Mouse (Mus musculus) erythroid progenitor cell, adult 5-6 weeks (primary cell): Measurements from ENCODE around the gene Sorcs3. TPM values are rescaled to one million over a fixed set of nuclear protein-coding genes. Genes with fewer than 3 reads are reported as not detected.

ENCODE experiments used
- ATAC-seq: replicated peaks from 2 replicates; pipeline ENCODE4 v1.8.0; 2016; ENCODE audit warnings: moderate number of reproducible peaks, mild to moderate bottlenecking, moderate TSS enrichment, inconsistent platforms; ENCODE audit not compliant: poor library complexity, low FRiP score, severe bottlenecking
- total RNA-seq, 2 experiments: library from RNA; stranded (forward) in 1 of 2; stranded (reverse) in 1 of 2; fragments of 150-400 nt in 1 of 2; fragments of 186-747, 209-891 nt in 1 of 2; gene quantifications; 2 replicates each; pipeline versions ENCODE4 v1.2.3 to v1.2.4; 2015 to 2017; ENCODE audit warnings: low replicate concordance in 2 of 2

Sorcs3 gene
- total RNA-seq, 2 experiments from 2014 or later, result 0.30 TPM; not detected in 1

GRCm38 (mm10) chr19:48356806-48357205 lies 151.0 kb downstream of the Sorcs3 start:
- no peak for ATAC-seq

GRCm38 (mm10) chr19:48362167-48362566 lies 156.3 kb downstream of the Sorcs3 start:
- no peak for ATAC-seq

- ATAC-seq, result no peak
Measured at GRCm38 (mm10) chr19:48368056-48368455, 162.2 kb downstream of the Sorcs3 start.

GRCm38 (mm10) chr19:48371787-48372186 lies 166.0 kb downstream of the Sorcs3 start:
- ATAC-seq, result no peak

DNA sequence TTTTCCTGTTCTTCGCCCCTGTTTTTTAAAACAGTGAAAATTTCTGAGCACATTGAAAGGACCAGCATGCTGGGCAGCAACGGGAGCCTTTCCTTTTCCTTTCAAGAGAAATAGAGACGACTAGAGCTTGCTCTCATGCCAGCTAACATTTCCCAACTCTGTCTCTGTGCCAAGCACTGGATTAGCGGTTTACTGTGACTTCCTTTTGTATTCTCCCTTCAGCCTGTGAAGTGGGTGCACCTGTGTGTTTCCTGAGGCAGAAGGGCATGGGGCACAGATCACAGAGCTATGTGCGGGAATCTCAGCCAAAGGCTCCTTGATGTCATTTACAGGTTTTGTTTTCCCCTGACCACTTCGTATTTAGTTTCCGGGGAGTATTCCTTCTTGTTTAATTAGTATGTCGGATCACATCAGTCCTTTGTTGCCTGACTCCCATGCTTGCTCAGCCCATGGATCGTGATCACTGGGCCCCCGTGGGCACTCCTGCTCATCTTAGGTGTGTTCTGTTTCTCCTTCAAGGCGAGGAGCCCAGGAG lies 172.2 kb downstream of the Sorcs3 start:
- no peak for ATAC-seq

DNA sequence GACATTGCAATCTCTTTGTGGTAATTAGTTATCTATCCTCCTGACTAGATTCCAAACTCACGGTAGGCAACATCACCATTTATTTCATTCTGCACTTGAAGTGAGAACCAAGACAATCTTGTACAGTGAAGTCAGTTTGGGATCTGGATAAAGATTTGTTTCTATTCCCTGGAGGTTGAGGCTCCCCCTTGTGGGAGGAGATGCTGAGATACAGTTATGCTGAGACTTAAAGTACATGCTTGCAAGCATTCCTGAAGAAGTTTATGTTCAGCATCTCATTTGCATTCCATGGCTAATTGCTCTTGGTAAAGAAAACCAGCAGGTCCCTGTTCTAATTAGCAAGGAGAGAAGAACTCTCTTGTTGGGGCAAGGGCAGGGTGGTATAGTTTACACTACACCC lies 185.7 kb downstream of the Sorcs3 start:
- no peak for ATAC-seq

DNA sequence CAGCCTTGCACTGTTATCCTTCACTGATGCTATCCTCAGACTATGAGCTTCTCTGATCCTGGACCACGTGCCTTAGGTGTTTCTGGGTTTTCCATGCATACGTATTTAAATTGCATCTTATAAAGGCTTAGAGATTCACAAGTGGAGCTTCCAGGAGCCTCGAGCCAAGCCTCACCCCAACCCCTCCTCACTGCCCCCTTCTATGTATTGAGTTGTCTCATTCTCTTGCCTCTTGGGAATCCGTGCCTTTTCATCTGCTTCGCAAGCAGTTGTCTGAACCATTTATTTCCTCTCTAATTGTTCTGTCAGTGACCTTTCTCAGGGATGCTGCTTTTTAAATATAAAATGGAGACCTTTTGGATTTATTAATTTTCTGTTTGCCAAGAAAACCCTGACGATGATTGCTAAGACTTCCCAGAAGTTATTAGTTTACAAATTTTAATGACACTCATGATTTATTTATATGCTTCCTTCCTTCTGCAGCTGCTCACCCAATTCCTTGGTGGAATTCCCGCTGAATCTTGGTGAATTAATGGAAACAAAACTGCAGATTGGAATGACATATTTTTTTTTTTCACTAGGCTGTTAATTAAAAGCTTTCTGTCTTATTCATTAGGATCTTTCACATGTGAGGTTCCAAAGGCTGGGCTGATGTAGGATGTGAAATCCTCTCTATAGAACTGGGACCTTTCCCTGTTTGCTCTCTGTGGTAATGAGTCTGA lies 199.1 kb downstream of the Sorcs3 start:
- ATAC-seq, result no peak

DNA sequence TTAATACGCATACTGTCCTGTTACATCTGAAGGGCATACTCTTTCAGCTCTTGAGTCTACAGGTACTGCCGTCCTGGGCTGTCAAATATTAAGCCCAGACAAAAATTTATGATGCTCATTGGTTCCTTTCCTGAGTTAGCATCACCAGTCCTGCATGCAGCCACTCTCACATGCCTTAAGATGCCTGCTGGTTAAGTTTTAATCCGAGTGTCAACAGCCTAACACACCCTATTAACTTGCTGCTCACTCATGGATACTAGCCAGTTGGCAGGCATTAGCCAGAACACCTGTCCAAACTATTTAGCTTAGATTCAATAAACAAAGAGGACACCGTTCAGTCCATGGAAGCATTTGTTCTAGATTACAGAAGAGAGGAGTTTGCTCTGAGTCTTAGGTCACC lies 202.4 kb downstream of the Sorcs3 start:
- ATAC-seq, result no peak

DNA sequence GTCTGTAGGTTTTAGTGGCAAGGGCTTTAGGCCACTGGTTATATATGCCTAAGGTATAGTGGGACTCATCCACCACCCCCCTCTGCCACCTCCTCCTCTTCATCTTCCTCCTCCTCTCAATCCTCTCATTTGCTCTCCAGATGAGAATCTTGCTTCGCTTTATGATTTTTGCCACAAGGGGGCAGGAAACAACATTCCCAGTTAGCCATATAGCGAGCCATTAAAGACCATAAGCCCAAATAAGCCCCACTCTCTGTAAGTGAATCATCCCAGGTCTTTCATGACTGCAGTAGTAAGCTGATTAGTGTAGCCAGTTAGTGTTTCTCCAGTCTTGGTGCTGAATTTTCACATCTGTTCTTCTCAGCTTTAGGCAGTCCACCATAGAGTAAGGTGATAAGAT lies 205.5 kb downstream of the Sorcs3 start:
- ATAC-seq, result no peak

- ATAC-seq, result no peak
Measured at GRCm38 (mm10) chr19:48413836-48414235, 208.0 kb downstream of the Sorcs3 start.

- ATAC-seq, result no peak
Measured at GRCm38 (mm10) chr19:48418356-48418755, 212.5 kb downstream of the Sorcs3 start.

- ATAC-seq, result no peak
Measured at GRCm38 (mm10) chr19:48429263-48429662, 223.4 kb downstream of the Sorcs3 start.

DNA sequence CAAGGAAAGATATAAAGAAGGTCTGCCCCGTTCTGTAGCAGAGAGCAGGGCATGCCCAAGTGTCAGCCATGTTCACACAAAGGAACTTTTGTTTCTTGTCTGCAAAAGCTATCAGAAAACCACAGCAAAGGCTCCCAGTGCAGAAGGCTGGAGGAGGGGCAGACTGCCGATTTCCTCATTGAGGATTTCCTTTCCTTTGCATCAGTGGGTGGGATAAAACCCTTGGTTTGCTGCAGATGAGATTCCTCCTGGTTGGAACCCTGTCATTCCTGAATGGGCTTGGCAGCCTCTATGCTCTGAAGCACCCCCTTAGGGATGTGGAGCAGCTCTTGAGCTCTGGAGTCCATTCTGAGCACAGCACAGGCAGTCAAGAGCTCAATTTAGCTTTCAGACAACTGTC lies 223.9 kb downstream of the Sorcs3 start:
- no peak for ATAC-seq

GRCm38 (mm10) chr19:48430328-48430727 lies 224.5 kb downstream of the Sorcs3 start:
- no peak for ATAC-seq

- no peak for ATAC-seq
Measured at GRCm38 (mm10) chr19:48438450-48438849, 232.6 kb downstream of the Sorcs3 start.

DNA sequence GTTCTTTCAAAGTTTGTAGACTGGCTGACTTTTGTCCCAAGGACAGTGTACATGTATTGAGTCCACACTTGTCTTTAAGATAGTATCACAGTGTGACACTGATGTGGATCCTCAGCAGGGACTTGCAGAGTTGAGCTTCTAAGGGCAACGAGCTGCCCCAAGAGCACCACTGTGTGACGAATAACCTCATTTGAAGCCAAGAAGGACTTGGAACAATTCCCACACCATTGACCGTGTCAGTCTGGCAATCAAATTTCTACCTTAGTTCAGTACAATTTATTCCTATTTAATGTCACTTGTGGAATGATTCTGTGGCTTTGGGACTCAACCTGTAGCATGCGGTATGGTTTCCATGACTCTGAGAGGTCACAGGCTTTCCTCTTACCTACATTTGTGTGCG lies 255.3 kb downstream of the Sorcs3 start:
- ATAC-seq, result no peak

- ATAC-seq, result no peak
Measured at GRCm38 (mm10) chr19:48462426-48462825, 256.6 kb downstream of the Sorcs3 start.

DNA sequence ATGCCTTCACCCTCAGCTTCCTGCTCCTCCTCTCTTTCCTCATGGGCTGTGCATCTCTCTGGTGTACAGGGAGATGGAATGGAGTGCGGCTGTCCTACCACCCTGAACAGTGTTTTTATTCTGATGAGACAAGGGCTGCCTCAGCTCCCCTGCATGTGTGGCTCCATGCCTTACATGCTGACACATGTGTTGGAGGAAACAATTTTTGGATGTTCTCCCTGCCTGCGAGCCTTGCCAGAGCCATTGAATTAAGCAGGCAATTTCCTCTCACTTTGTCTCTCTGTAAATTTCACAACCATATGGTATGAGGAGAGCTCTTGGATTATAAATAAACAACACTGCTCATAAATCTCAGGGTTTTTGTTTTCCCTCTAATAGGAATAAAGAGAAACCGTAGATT lies 257.7 kb downstream of the Sorcs3 start:
- no peak for ATAC-seq

- ATAC-seq, result no peak
Measured at GRCm38 (mm10) chr19:48467471-48467870, 261.6 kb downstream of the Sorcs3 start.

GRCm38 (mm10) chr19:48469791-48470410 lies 264.1 kb downstream of the Sorcs3 start:
- no peak for ATAC-seq

- ATAC-seq, result no peak
Measured at GRCm38 (mm10) chr19:48471927-48472326, 266.1 kb downstream of the Sorcs3 start.
